Mouse (Mus musculus) forebrain, embryonic 15.5 days (tissue): ENCODE measurements at regions not wholly inside any gene's neighbourhood (a gene's known extent, or its start where the extent isn't known, plus 50 kb on each side); places are given as distances from the start of the nearest gene placed in this dataset.
A peak's percentile ranks its signal among the peaks of the same experiment; 100 is the strongest.

Experiments
- ATAC-seq: fragments of 200-750 bp; cut with Nextera tagmentation; replicated peaks from 2 replicates; pipeline ENCODE4 v1.8.0; 2017; ENCODE audit warnings: mild to moderate bottlenecking, moderate TSS enrichment, moderate library complexity
- H3K27ac ChIP-seq: fragments of 300-500 bp; sonication (generic); replicated peaks from 2 replicates; pipeline ENCODE4 v1.5.1; 2015; ENCODE audit warnings: mild to moderate bottlenecking, inconsistent platforms
- H3K27me3 ChIP-seq: fragments of 300-500 bp; sonication (generic); 2 replicates; pipeline ENCODE4 v1.6.1; 2015; ENCODE audit warnings: inconsistent platforms
- H3K36me3 ChIP-seq: fragments of 300-500 bp; sonication (generic); 2 replicates; pipeline ENCODE4 v1.6.1; 2015; ENCODE audit warnings: mild to moderate bottlenecking, inconsistent platforms
- H3K4me1 ChIP-seq: fragments of 300-500 bp; sonication (generic); 2 replicates; pipeline ENCODE4 v1.6.1; 2015; ENCODE audit warnings: inconsistent platforms
- H3K4me2 ChIP-seq: fragments of 300-500 bp; sonication (generic); replicated peaks from 2 replicates; pipeline ENCODE4 v1.6.1; 2015; ENCODE audit warnings: mild to moderate bottlenecking, inconsistent platforms
- H3K4me3 ChIP-seq: fragments of 300-500 bp; sonication (generic); 2 replicates; pipeline ENCODE4 v1.5.1; 2015; ENCODE audit warnings: mild to moderate bottlenecking, inconsistent platforms
- H3K9ac ChIP-seq: fragments of 300-500 bp; sonication (generic); replicated peaks from 2 replicates; pipeline ENCODE4 v1.6.1; 2015; ENCODE audit warnings: mild to moderate bottlenecking, inconsistent platforms
- H3K9me3 ChIP-seq: fragments of 300-500 bp; sonication (generic); 2 replicates; pipeline ENCODE4 v1.6.1; 2016; ENCODE audit warnings: inconsistent platforms
- WGBS: fragments of 180-500 bp; shearing (Covaris S2); methylation state at CpG from one replicate; pipeline ENCODE4 v1.1.7; 2015; ENCODE audit warnings: mixed read lengths; 5-methylcytosine and 5-hydroxymethylcytosine counted together

DNA sequence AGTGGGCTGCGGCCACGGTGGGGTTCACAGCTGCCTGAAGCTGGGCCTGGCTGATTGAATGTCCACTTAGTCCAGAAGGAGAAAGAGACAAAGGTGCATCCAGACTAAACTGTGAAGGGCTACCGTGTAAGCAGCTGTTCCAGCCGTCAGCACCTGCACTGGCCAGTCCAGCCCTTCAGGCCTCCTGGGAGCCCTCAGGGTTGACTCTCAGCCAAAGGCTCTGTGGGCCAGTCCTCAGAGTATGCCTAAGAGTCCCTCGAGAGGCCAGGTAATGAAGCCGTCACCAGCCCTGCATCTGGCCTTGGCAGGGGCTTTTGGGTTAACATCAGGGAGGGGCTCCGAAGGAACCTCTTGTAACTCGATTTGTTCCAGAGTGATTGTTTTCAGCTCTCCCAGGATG lies 187.4 kb downstream of the Gpd2 start:
- Histone ChIP-seq H3K4me2 (no peak overlapping the region), H3K9me3 (no peaks in the 10 kb centered on the region), H3K36me3 (no peaks in the 10 kb centered on the region), H3K9ac (no peak overlapping the region), H3K4me1 (no peaks in the 10 kb centered on the region), H3K27me3 (no peaks in the 10 kb centered on the region), H3K4me3 (no peak overlapping the region), H3K27ac (no peak overlapping the region)
- no peak for ATAC-seq
- 89% methylated on average over 8 of the region's 8 CpGs for WGBS

- Histone ChIP-seq H3K4me1 (no peaks in the 10 kb centered on the region), H3K4me2 (no peak overlapping the region), H3K9ac (no peak overlapping the region), H3K9me3 (no peaks in the 10 kb centered on the region), H3K36me3 (no peaks in the 10 kb centered on the region), H3K4me3 (no peak overlapping the region), H3K27ac (no peak overlapping the region), H3K27me3 (no peaks in the 10 kb centered on the region)
- ATAC-seq = no peak
- 95% methylated on average over 5 of the region's 5 CpGs for WGBS
These were observed 188.0 kb downstream of the Gpd2 start for GRCm38 (mm10) chr2:57425439-57425838.

DNA sequence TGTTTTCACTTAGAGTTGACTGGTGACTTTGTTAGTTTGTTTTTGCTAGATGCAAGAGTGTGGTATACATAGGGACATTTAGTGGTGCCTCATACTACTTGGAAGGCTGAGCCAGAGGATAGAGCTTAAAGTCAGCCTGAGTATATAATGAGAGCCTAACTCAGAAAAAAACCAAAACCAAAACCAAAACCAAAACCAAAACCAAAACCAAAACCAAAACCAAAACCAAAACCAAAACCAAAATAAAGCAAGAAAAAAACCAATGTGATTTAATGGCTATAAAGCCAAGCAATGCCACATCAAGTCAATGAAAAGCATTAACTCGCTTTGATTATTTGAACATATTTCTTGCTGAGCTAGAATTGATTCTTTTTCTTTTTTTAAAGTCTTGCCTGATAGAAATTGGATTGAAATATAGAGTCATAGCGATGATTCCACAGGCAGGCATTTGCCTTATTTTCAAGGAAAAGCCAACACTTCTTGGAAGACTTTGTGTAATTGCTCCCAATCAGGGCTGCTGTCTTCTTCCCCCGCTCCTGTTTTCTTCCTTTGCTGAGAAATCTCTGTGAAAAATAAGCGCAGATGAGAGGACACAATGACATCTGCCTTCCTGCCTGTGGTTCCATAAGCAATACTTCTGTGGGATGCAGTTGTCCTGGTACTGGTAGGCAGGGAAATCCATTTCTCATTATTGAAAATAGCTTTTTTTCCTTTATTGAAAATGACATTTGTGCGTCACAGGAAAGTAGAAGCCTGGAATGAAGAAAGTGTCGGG lies 213.7 kb downstream of the Gpd2 start:
- no peaks in the 10 kb centered on the region for H3K36me3 ChIP-seq
- H3K27ac ChIP-seq = no peak overlapping the region
- WGBS = 86% methylated on average over 6 of the region's 6 CpGs
- H3K9me3 ChIP-seq = no peaks in the 10 kb centered on the region
- H3K9ac ChIP-seq = no peak overlapping the region
- H3K4me1 ChIP-seq = no peaks in the 10 kb centered on the region
- ATAC-seq = no peak
- no peak overlapping the region for H3K4me2 ChIP-seq
- H3K4me3 ChIP-seq = no peak overlapping the region
- H3K27me3 ChIP-seq = no peaks in the 10 kb centered on the region

DNA sequence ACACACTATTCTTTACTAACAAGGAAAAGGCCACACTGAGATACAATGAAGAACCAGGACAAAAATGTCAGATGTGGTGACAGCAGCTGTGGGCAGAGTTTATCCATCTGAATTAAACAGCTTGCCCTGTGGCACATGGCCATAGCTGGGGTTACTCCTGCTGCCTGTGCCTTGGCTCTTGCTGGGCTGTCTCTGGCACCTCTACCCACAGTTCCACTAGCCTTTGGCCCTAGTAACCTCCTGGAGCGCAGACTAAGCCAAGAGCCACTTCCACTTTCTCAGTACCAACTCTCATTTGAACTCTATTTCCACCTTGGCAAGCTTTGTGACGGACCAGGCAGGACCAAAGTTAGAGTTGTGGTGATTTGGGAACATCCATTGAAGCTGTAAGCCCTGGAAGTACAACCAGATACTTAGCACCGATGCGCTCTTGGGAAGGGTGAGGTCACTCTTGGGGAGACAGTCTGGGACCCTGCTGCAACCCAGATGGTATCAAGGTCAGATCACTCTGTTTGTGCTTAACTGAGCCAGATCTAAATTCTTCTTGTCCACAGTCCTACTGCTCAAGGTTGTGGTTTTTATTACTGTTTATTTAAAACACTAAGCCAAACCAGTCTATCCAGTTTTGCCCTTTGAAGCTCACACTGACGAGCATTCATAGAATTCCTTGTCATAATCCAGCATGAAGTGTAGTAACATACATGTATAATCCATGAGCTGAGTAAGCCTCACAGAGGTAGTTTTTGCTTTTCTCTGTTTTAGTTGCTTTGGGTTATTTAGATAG lies 216.7 kb downstream of the Gpd2 start:
- Histone ChIP-seq H3K4me2 (no peak overlapping the region), H3K4me3 (no peak overlapping the region), H3K9ac (no peak overlapping the region), H3K27ac (no peak overlapping the region), H3K27me3 (no peaks in the 10 kb centered on the region), H3K36me3 (no peaks in the 10 kb centered on the region), H3K9me3 (no peaks in the 10 kb centered on the region), H3K4me1 (no peaks in the 10 kb centered on the region)
- 93% methylated on average over 5 of the region's 5 CpGs for WGBS
- ATAC-seq = no peak

- Histone ChIP-seq H3K36me3 (no peaks in the 10 kb centered on the region), H3K4me1 (no peaks in the 10 kb centered on the region), H3K9me3 (no peaks in the 10 kb centered on the region), H3K4me2 (no peak overlapping the region), H3K9ac (no peak overlapping the region), H3K4me3 (no peak overlapping the region), H3K27ac (no peak overlapping the region), H3K27me3 (no peaks in the 10 kb centered on the region)
- WGBS = 76% methylated on average over 2 of the region's 2 CpGs
- no peak for ATAC-seq
These were observed 222.5 kb downstream of the Gpd2 start for GRCm38 (mm10) chr2:57459901-57460300.

DNA sequence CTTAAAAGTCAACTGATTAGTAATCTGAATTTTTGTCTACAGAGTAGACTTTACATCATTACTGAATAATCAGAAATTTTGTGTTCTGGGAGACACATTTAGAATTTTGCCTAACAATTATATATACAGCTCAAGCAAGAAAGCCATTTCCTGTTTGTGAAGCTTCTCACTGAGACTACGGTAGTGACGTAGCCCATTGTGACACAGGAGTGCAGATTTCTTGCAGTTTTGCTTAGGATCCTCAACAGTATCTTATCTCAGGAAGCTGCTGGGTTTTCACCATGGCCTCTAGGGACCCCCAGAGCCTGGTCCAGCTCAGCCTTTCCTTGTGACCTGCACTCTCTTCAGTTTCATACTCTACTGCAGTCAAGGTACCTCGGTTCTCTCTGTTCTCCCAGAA lies 236.4 kb downstream of the Gpd2 start:
- Histone ChIP-seq H3K27me3 (no peaks in the 10 kb centered on the region), H3K4me3 (no peak overlapping the region), H3K9ac (no peak overlapping the region), H3K36me3 (no peaks in the 10 kb centered on the region), H3K27ac (no peak overlapping the region), H3K4me2 (no peak overlapping the region), H3K4me1 (no peaks in the 10 kb centered on the region), H3K9me3 (no peaks in the 10 kb centered on the region)
- 88% methylated on average over 3 of the region's 3 CpGs for WGBS
- no peak for ATAC-seq

- H3K27me3 ChIP-seq = no peaks in the 10 kb centered on the region
- WGBS = 88% methylated on average over 4 of the region's 4 CpGs
- no peak overlapping the region for H3K4me2 ChIP-seq
- no peak for ATAC-seq
- no peak overlapping the region for H3K9ac ChIP-seq
- H3K27ac ChIP-seq = no peak overlapping the region
- H3K9me3 ChIP-seq = no peaks in the 10 kb centered on the region
- H3K4me3 ChIP-seq = no peak overlapping the region
- H3K4me1 ChIP-seq = no peaks in the 10 kb centered on the region
- H3K36me3 ChIP-seq = no peaks in the 10 kb centered on the region
These were observed 254.7 kb downstream of the Gpd2 start for GRCm38 (mm10) chr2:57492116-57492515.

DNA sequence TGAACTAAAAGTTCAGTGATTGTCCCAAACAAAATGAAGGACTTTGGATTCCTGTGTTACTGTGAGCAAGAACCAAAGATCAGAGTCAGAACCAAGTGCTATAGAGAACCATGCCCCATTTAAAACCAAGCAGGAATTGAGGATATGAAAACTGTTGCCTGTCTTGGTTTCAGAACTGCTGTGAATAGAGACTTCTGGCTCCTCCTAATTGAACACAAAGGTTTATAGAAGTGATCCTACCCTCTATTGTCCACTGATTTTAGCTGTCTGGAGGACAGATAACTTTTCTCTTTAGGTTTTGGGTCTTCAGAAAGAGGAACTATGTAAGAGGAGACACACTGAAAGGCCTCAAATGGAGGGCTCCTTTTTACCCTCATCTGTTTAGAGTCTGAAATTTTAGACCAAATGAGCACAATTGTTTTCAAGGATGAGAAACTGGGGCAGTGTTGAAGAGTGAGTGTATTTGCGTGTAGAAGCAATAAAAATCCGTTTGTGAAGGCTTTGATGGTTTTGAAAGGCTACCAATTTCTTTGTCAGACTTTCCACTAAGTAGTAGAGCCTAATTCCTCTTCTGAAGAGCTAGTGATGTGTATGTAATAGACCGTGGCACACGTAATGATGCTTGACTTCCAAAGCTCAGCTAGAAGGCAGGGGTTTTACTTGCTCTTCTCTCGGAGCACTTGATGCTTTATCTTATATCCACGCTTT lies 255.6 kb downstream of the Gpd2 start:
- ATAC-seq = no peak
- H3K27me3 ChIP-seq = no peaks in the 10 kb centered on the region
- WGBS = 17% methylated on average over 6 of the region's 6 CpGs

DNA sequence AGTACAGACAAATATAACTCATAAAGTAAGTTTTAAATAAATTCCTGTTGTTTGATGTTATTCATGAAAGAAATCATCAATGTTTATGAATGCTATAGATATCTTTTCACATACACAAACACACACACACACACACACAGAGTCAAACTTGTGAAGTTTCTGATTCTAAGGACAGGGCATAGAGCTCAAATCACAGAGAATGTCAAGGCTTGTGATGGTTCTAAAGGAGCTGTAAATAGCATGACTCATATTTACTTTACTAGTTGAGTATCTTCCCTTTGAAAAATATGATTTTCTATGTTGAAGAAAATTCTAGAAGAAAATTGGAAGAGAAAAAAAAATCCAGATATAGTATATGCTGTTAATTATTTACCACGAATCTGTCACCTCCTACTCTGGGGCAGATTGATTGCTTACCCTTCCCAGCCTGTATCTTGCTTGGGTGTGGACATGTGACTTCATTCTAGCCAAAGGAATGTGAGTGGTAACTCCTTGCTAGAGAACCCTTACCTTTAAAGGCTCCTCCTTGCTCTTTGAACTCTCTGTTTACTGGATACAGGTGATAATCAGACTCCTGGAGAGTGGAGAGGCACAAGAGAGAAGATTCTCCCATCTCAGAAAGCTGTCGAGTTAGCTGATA lies 259.0 kb downstream of the Gpd2 start:
- Histone ChIP-seq H3K27ac (no peak overlapping the region), H3K4me3 (no peak overlapping the region), H3K36me3 (no peaks in the 10 kb centered on the region), H3K9me3 (no peaks in the 10 kb centered on the region), H3K4me2 (no peak overlapping the region), H3K27me3 (no peaks in the 10 kb centered on the region), H3K9ac (no peak overlapping the region), H3K4me1 (no peaks in the 10 kb centered on the region)
- 81% methylated on average over 2 of the region's 2 CpGs for WGBS
- no peak for ATAC-seq

More for the DNA sequence above, 255.6 kb downstream of the Gpd2 start:
- H3K9me3 ChIP-seq = no peaks in the 10 kb centered on the region
- H3K36me3 ChIP-seq = no peaks in the 10 kb centered on the region
- H3K27ac ChIP-seq = no peak overlapping the region
- H3K4me3 ChIP-seq = no peak overlapping the region
- no peak overlapping the region for H3K9ac ChIP-seq
- no peaks in the 10 kb centered on the region for H3K4me1 ChIP-seq
- H3K4me2 ChIP-seq = no peak overlapping the region

GRCm38 (mm10) chr2:57497933-57498332 lies 260.5 kb downstream of the Gpd2 start:
- Histone ChIP-seq H3K9me3 (no peaks in the 10 kb centered on the region), H3K36me3 (no peaks in the 10 kb centered on the region), H3K27me3 (no peaks in the 10 kb centered on the region), H3K4me1 (no peaks in the 10 kb centered on the region), H3K27ac (no peak overlapping the region), H3K4me2 (no peak overlapping the region), H3K4me3 (no peak overlapping the region), H3K9ac (no peak overlapping the region)
- ATAC-seq = no peak
- 87% methylated on average over 1 of the region's 1 CpGs for WGBS

GRCm38 (mm10) chr2:57504678-57505077 lies 267.2 kb downstream of the Gpd2 start:
- Histone ChIP-seq H3K27me3 (no peaks in the 10 kb centered on the region), H3K9ac (no peak overlapping the region)
- 80% methylated on average over 2 of the region's 2 CpGs for WGBS

GRCm38 (mm10) chr2:57522465-57522864 lies 285.0 kb downstream of the Gpd2 start:
- Histone ChIP-seq H3K9me3 (no peaks in the 10 kb centered on the region), H3K4me1 (peaks cover 18% of the 10 kb centered on the region), H3K4me3 (no peak overlapping the region), H3K9ac (no peak overlapping the region), H3K27ac (no peak overlapping the region), H3K27me3 (no peaks in the 10 kb centered on the region), H3K36me3 (no peaks in the 10 kb centered on the region), H3K4me2 (no peak overlapping the region)
- 11% methylated on average over 3 of the region's 3 CpGs for WGBS
- ATAC-seq = peak; percentile 53

More at GRCm38 (mm10) chr2:57504678-57505077, 267.2 kb downstream of the Gpd2 start:
- Histone ChIP-seq H3K4me2 (no peak overlapping the region), H3K4me1 (no peaks in the 10 kb centered on the region), H3K27ac (no peak overlapping the region), H3K36me3 (no peaks in the 10 kb centered on the region), H3K4me3 (no peak overlapping the region), H3K9me3 (no peaks in the 10 kb centered on the region)
- ATAC-seq = no peak
